Mouse (Mus musculus): ENCODE data around the gene Mvd. TPM values are rescaled to one million over a fixed set of nuclear protein-coding genes. Genes with fewer than 3 reads are reported as not detected.

Mvd gene
- polyA plus RNA-seq, 1 experiment from 2014 or later, result 36.4 TPM

- Histone ChIP-seq H3K4me3 (ENCODE audit: low read length) (no peak overlapping the region), H3K9ac (replicated peaks; ENCODE audit: low read length) (no peak overlapping the region), H3K27ac (ENCODE audit: low read length) (no peak overlapping the region), H3K36me3 (ENCODE audit: insufficient read depth, low read length) (no peaks in the 10 kb centered on the region), H3K4me1 (ENCODE audit: insufficient read depth, low read length) (peaks cover 14% of the 10 kb centered on the region), H3K4me2 (replicated peaks; ENCODE audit: low read depth, low read length) (no peak overlapping the region), H3K27me3 (ENCODE audit: insufficient read depth, low read length) (peaks cover 55% of the 10 kb centered on the region), H3K9me3 (ENCODE audit: low read length) (no peaks in the 10 kb centered on the region; the same call in 1 of the 2 replicates)
- WGBS, result 52% methylated on average over 6 of the region's 6 CpGs
- no peak for ATAC-seq (ENCODE audit: low FRiP score, low TSS enrichment)
These were observed 16.1 kb upstream of the Mvd start for GRCm38 (mm10) chr8:122459218-122459900.

DNA sequence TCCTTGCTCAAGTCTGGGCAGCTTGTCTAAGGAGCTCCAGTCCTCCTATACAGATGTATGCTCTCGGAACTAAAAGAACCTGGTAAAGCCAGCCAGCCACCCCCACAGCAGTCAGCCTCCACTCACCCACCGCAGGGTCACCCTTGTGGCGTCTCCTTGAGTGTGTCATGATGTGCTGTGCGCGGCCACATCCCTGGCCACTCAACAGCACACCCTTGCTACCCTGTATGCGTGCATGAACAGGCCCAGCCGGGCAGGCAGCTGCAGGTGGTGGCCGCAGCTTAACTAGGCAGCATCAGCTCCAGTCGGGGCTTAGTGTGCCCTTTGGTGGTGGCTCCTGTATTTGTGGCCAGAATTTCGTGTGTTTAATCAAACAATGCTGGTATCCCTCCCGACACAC, 13.9 kb upstream of the Mvd start:
- no peak overlapping the region for H3K27ac ChIP-seq (ENCODE audit: low read length)
- H3K36me3 ChIP-seq (ENCODE audit: insufficient read depth, low read length), result no peaks in the 10 kb centered on the region
- no peak overlapping the region for H3K4me2 ChIP-seq (replicated peaks; ENCODE audit: low read depth, low read length)
- H3K27me3 ChIP-seq (ENCODE audit: insufficient read depth, low read length), result peaks cover 46% of the 10 kb centered on the region
- H3K4me1 ChIP-seq (ENCODE audit: insufficient read depth, low read length), result peaks cover 14% of the 10 kb centered on the region
- ATAC-seq (ENCODE audit: low FRiP score, low TSS enrichment), result no peak
- no peak overlapping the region for H3K4me3 ChIP-seq (ENCODE audit: low read length)
- H3K9me3 ChIP-seq (ENCODE audit: low read length), result no peaks in the 10 kb centered on the region
- no peak overlapping the region for H3K9ac ChIP-seq (replicated peaks; ENCODE audit: low read length)
- WGBS, result 77% methylated on average over 11 of the region's 11 CpGs

GRCm38 (mm10) chr8:122454409-122454808, 11.2 kb upstream of the Mvd start:
- H3K4me2 ChIP-seq (replicated peaks; ENCODE audit: low read depth, low read length), result no peak overlapping the region
- no peak overlapping the region for H3K27ac ChIP-seq (ENCODE audit: low read length)
- H3K4me3 ChIP-seq (ENCODE audit: low read length), result no peak overlapping the region
- no peaks in the 10 kb centered on the region for H3K36me3 ChIP-seq (ENCODE audit: insufficient read depth, low read length)
- no peak for ATAC-seq (ENCODE audit: low FRiP score, low TSS enrichment)
- peaks cover 19% of the 10 kb centered on the region for H3K27me3 ChIP-seq (ENCODE audit: insufficient read depth, low read length)
- no peaks in the 10 kb centered on the region for H3K9me3 ChIP-seq (ENCODE audit: low read length)
- H3K4me1 ChIP-seq (ENCODE audit: insufficient read depth, low read length), result no peaks in the 10 kb centered on the region
- H3K9ac ChIP-seq (replicated peaks; ENCODE audit: low read length), result no peak overlapping the region
- 89% methylated on average over 6 of the region's 6 CpGs for WGBS

GRCm38 (mm10) chr8:122452154-122452553, 8.9 kb upstream of the Mvd start:
- no peak overlapping the region for H3K27ac ChIP-seq (ENCODE audit: low read length)
- ATAC-seq (ENCODE audit: low FRiP score, low TSS enrichment), result no peak
- H3K4me2 ChIP-seq (replicated peaks; ENCODE audit: low read depth, low read length), result no peak overlapping the region
- H3K4me3 ChIP-seq (ENCODE audit: low read length), result no peak overlapping the region
- H3K9me3 ChIP-seq (ENCODE audit: low read length), result no peaks in the 10 kb centered on the region
- H3K36me3 ChIP-seq (ENCODE audit: insufficient read depth, low read length), result no peaks in the 10 kb centered on the region
- 91% methylated on average over 10 of the region's 10 CpGs for WGBS
- no peaks in the 10 kb centered on the region; the same call in 1 of the 2 replicates for H3K27me3 ChIP-seq (ENCODE audit: insufficient read depth, low read length)
- no peak overlapping the region for H3K9ac ChIP-seq (replicated peaks; ENCODE audit: low read length)
- H3K4me1 ChIP-seq (ENCODE audit: insufficient read depth, low read length), result no peaks in the 10 kb centered on the region

DNA sequence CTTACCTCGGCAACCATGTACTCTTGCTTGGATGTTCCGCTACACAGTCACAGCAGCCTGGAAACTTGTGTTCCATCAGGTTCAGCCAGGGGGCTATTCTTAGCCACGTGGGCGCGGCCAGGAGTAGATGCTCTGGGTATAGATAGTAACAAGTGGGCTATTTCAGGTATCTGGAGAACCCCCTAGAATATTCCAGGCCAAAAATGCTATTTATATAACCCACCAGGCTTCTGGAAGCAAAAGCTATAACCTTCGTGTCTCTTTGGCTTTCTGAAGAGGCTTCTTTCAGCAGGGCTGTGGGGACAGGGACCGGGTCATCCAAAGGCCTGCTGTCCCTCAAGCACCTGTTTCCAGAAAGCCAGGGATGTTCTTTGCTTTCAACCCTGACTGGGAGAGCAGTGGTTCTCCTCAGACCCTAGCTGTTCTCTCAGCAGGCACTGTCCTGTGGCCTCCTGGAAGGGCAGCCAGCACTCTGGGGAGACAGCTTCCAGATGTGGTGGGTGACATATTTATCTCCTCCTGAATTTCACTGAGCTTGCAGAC, 8.0 kb upstream of the Mvd start:
- H3K27me3 ChIP-seq (ENCODE audit: insufficient read depth, low read length), result no peaks in the 10 kb centered on the region
- no peak overlapping the region for H3K4me2 ChIP-seq (replicated peaks; ENCODE audit: low read depth, low read length)
- no peak overlapping the region for H3K4me3 ChIP-seq (ENCODE audit: low read length)
- no peak overlapping the region for H3K9ac ChIP-seq (replicated peaks; ENCODE audit: low read length)
- no peaks in the 10 kb centered on the region for H3K36me3 ChIP-seq (ENCODE audit: insufficient read depth, low read length)
- ATAC-seq (ENCODE audit: low FRiP score, low TSS enrichment), result no peak
- H3K27ac ChIP-seq (ENCODE audit: low read length), result no peak overlapping the region
- 69% methylated on average over 7 of the region's 7 CpGs for WGBS
- H3K4me1 ChIP-seq (ENCODE audit: insufficient read depth, low read length), result no peaks in the 10 kb centered on the region
- H3K9me3 ChIP-seq (ENCODE audit: low read length), result no peaks in the 10 kb centered on the region

DNA sequence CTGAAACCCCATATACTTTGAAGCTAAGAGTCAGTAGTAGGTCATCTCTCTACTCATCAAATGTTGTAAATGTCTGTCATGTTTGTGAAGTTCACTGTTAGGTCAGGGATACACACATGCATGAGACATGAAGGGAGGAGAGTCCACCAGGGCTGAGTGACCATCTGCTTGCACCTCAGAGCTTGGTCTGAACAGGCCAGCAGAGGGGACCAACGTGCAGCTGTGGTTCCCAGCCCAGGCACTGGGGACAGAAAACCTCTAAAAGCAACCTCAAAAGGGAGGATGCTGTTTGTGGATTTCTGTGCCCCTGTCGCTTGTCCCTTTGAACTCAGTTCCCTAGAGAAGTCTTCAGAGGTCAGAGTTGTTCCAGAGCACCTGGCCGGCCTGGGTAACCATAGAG, 2.0 kb upstream of the Mvd start:
- WGBS, result 61% methylated on average over 3 of the region's 3 CpGs
- Histone ChIP-seq H3K9me3 (ENCODE audit: low read length) (no peaks in the 10 kb centered on the region), H3K36me3 (ENCODE audit: insufficient read depth, low read length) (no peaks in the 10 kb centered on the region), H3K27me3 (ENCODE audit: insufficient read depth, low read length) (no peaks in the 10 kb centered on the region), H3K27ac (ENCODE audit: low read length) (no peak overlapping the region), H3K4me2 (replicated peaks; ENCODE audit: low read depth, low read length) (peak overlapping the region; percentile 79; the same call in 1 of the 2 replicates), H3K4me1 (ENCODE audit: insufficient read depth, low read length) (peaks cover 15% of the 10 kb centered on the region), H3K9ac (replicated peaks; ENCODE audit: low read length) (no peak overlapping the region), H3K4me3 (ENCODE audit: low read length) (no peak overlapping the region)
- ATAC-seq (ENCODE audit: low FRiP score, low TSS enrichment), result no peak

DNA sequence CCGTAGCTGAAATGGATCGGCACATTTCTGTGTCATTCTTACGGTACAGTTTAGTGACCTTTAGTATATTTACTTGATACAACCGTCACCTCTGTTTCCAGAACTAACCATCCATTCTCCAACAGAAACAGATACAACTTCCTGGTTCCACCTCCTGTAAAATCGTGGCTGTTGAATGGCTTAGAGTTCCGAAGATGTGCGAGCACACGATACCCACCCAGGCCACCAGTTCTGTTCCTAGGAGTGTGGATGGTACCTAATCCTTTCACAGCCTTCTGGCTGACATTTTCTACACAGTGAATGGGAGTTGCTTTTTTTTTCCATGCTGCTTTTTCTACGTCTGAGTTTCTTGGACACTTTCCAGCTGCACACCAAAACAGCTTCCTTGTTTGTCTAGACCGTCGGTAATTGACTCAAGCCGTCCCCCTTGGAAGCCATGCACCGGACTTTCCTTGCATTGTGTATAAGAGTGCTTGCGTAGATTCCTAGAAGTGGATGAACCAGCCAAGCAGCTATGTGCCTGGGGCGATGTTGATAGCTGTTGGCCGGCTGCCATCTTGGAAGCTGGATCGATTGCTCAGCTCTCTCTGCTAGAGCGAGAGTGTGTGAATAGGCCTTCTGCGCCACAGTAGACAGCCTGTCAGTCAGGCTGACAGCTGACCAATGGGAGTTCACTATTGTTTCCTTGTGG, 981 bp upstream of the Mvd start:
- Histone ChIP-seq H3K4me3 (ENCODE audit: low read length) (peak overlapping the region; percentile 80), H3K4me1 (ENCODE audit: insufficient read depth, low read length) (peaks cover 15% of the 10 kb centered on the region), H3K27me3 (ENCODE audit: insufficient read depth, low read length) (no peaks in the 10 kb centered on the region), H3K36me3 (ENCODE audit: insufficient read depth, low read length) (no peaks in the 10 kb centered on the region; the same call in 1 of the 2 replicates), H3K27ac (ENCODE audit: low read length) (peak overlapping the region; percentile 98), H3K9me3 (ENCODE audit: low read length) (no peaks in the 10 kb centered on the region), H3K9ac (replicated peaks; ENCODE audit: low read length) (peak overlapping the region; percentile 81), H3K4me2 (replicated peaks; ENCODE audit: low read depth, low read length) (peak overlapping the region; percentile 79)
- ATAC-seq (ENCODE audit: low FRiP score, low TSS enrichment), result no peak
- WGBS, result 14% methylated on average over 19 of the region's 19 CpGs

GRCm38 (mm10) chr8:122442781-122443180, 441 bp downstream of the Mvd start:
- H3K4me3 ChIP-seq (ENCODE audit: low read length), result peak overlapping the region; percentile 80
- H3K4me1 ChIP-seq (ENCODE audit: insufficient read depth, low read length), result peaks cover 22% of the 10 kb centered on the region
- H3K36me3 ChIP-seq (ENCODE audit: insufficient read depth, low read length), result no peaks in the 10 kb centered on the region; the same call in 1 of the 2 replicates
- peak overlapping the region; percentile 84 for H3K4me2 ChIP-seq (replicated peaks; ENCODE audit: low read depth, low read length)
- H3K27me3 ChIP-seq (ENCODE audit: insufficient read depth, low read length), result no peaks in the 10 kb centered on the region
- H3K9ac ChIP-seq (replicated peaks; ENCODE audit: low read length), result peak overlapping the region; percentile 74
- peak; percentile 5 for ATAC-seq (ENCODE audit: low FRiP score, low TSS enrichment)
- WGBS, result 0% methylated on average over 12 of the region's 12 CpGs
- peak overlapping the region; percentile 76 for H3K27ac ChIP-seq (ENCODE audit: low read length)
- no peaks in the 10 kb centered on the region for H3K9me3 ChIP-seq (ENCODE audit: low read length)

DNA sequence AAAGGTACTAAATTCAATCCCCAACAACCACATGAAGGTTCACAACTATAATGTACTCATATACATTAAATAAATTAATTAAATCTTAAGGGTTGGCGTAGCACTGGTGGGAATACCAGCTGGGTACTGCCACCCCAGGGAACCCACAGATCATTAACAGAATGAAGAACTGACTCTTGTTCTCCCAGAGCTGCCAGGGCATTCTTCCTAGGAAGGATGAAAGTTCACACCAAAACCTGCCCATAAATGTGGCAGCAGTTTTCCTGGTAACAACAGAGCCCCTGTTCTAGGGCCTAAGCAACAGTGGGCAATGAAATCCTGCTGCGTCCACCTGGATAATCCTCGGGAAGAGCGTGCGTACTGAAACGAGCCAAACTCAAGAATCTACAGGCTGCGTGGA, 866 bp downstream of the Mvd start:
- no peaks in the 10 kb centered on the region; the same call in 1 of the 2 replicates for H3K36me3 ChIP-seq (ENCODE audit: insufficient read depth, low read length)
- H3K9me3 ChIP-seq (ENCODE audit: low read length), result no peaks in the 10 kb centered on the region
- ATAC-seq (ENCODE audit: low FRiP score, low TSS enrichment), result no peak
- H3K4me2 ChIP-seq (replicated peaks; ENCODE audit: low read depth, low read length), result peak overlapping the region; percentile 84
- no peaks in the 10 kb centered on the region for H3K27me3 ChIP-seq (ENCODE audit: insufficient read depth, low read length)
- 0 out of 2 replicates have a peak overlapping the region, but pooled peaks have one; percentile 76 for H3K27ac ChIP-seq (ENCODE audit: low read length)
- WGBS, result 17% methylated on average over 7 of the region's 7 CpGs
- H3K4me3 ChIP-seq (ENCODE audit: low read length), result peak overlapping the region; percentile 80
- peaks cover 24% of the 10 kb centered on the region for H3K4me1 ChIP-seq (ENCODE audit: insufficient read depth, low read length)
- H3K9ac ChIP-seq (replicated peaks; ENCODE audit: low read length), result peak overlapping the region; percentile 74

DNA sequence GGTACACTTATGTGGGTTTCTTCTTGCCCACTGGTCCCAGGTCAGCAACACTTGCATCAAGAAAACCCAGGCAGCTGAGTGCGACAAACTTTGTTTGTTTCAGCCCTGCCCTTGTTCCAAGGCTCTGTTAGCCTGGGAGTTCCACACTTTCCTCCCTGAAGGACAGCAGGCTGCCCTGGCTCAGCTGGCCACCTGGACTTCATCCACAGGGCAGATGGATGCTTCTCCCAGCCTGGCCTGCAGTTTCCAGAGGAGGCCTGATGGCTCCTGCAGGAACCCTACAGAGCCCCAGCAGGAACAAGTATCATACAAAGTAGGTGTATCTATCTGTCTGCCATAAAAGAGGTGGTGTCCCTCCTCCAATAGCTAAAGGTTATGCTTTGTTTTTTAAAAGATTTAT, 1.9 kb downstream of the Mvd start:
- H3K27me3 ChIP-seq (ENCODE audit: insufficient read depth, low read length), result no peaks in the 10 kb centered on the region
- H3K9ac ChIP-seq (replicated peaks; ENCODE audit: low read length), result no peak overlapping the region
- 95% methylated on average over 1 of the region's 1 CpGs for WGBS
- no peaks in the 10 kb centered on the region for H3K9me3 ChIP-seq (ENCODE audit: low read length)
- no peak for ATAC-seq (ENCODE audit: low FRiP score, low TSS enrichment)
- H3K27ac ChIP-seq (ENCODE audit: low read length), result no peak overlapping the region
- H3K4me1 ChIP-seq (ENCODE audit: insufficient read depth, low read length), result peaks cover 24% of the 10 kb centered on the region
- H3K4me3 ChIP-seq (ENCODE audit: low read length), result no peak overlapping the region
- peaks cover 2% of the 10 kb centered on the region for H3K36me3 ChIP-seq (ENCODE audit: insufficient read depth, low read length)
- no peak overlapping the region for H3K4me2 ChIP-seq (replicated peaks; ENCODE audit: low read depth, low read length)

Measured in kidney, embryonic 16.5 days (tissue).